Mouse (Mus musculus): ENCODE data around the gene Myh11.

The Myh11 gene

DNA sequence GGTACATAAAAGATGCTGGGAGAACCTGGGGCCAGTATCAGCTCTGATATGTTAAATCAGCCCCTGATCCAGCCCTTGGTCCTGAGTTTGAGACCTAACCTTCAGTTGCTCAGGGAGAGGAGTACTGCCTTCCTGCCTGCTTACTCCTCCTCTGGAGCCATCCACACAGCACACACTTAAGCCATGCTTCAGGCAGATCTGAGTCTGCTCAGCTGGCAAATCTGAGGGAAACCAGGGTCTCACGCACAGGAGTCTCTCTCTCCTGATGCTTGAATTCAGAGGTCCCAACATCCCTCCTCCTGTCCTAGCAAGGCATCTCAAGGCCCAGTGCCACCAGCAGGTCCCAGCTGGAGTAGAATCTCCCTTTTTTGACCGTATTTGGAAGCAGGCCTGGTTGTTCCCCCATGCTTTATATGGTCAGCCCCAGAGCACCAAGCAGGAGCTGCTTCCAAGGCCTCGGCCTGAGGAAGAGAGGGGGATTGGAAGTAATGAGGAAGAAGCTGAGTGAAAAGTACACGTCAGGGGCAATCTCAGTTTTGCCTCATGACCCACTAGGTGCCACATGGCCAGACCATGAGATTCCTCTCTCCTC lies 18.7 kb downstream of the Myh11 start:
- DNase-seq (ENCODE audit: low spot score in 2 of 2): no peak

DNA sequence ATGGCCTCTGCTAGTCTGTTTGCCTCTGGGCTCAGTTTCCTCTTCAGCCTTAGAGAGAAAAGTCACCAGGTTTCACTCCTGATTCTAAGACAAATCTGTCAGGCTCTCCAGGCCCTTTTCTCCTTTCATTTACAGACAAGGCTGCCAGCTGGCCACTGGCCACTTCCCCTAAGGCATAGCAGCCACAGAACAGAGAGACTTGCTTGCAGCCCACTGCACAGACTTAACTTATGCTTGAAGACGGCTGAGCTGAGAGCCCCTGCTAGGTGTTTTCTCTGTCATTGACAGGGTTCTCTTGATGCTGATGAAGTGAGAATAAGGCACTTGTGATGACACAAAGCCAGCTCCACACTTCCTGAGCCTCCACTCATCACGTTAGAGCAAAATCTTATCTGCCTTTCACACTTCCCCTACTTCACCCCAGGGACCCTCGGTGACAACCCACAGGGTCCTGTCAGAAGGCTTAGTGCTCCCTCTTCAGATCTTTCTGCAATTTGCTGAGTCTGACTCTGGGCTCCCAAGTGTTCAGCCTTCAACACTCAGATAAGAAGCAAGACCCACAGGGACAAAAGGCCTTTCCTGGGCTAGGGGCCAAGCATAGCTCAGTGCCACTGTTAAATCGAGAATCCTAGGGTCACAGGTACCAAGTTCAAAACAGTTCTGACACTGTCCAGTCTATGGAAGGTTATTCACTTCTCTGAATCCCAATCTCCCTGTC lies 25.8 kb downstream of the Myh11 start:
- no peak for DNase-seq (ENCODE audit: low spot score in 2 of 2)

GRCm38 (mm10) chr16:14264504-14264903 lies 26.7 kb downstream of the Myh11 start:
- DNase-seq (ENCODE audit: low spot score in 2 of 2): no peak

- no peak for DNase-seq (ENCODE audit: low spot score in 2 of 2)
Measured at GRCm38 (mm10) chr16:14263241-14263640, 27.9 kb downstream of the Myh11 start.

DNA sequence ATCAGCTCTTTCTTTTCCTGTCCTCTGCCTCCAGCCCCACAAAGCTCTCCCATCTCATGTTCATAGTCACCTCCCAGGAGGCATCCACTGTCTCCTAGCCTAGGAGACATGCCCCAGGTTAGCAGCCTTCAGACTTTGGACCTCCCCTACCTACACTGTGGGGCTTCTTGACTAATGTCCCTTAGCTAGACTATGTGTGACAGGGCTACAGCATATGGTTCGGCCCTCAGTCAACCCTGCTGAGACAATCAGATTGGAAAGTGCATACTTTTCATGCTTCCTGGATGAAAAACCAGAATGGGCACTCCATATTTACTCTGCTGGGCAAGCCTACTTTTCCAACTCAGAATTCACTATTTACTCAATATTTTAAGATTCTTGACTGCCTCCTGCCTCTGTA lies 28.8 kb downstream of the Myh11 start:
- no peak for DNase-seq (ENCODE audit: low spot score in 2 of 2)

- no peak for DNase-seq (ENCODE audit: low spot score in 2 of 2)
Measured at GRCm38 (mm10) chr16:14258856-14259255, 32.3 kb downstream of the Myh11 start.

GRCm38 (mm10) chr16:14253586-14253985 lies 37.6 kb downstream of the Myh11 start:
- DNase-seq (ENCODE audit: low spot score in 2 of 2): peak in 1 of 2 experiments; percentile 4

DNA sequence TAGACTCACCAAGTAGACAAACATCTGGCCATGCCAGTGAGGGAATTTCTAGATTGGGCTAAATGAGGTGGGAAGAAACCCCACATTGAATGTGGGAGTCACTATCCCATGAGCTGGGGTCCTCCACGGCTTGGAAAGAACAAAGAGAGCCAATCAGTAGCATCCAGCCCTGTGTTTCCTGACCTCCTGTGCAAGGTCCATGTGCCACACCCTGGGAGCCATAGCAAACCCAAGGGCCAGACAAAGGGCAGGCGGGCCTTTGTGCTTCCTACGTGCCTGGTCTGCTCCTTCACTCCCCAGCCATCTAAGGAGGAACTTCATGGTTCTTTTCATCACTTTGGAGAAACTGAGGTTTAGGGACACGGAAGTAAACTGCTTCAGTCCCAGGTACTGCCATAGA lies 38.3 kb downstream of the Myh11 start:
- DNase-seq (ENCODE audit: low spot score in 2 of 2): no peak

DNA sequence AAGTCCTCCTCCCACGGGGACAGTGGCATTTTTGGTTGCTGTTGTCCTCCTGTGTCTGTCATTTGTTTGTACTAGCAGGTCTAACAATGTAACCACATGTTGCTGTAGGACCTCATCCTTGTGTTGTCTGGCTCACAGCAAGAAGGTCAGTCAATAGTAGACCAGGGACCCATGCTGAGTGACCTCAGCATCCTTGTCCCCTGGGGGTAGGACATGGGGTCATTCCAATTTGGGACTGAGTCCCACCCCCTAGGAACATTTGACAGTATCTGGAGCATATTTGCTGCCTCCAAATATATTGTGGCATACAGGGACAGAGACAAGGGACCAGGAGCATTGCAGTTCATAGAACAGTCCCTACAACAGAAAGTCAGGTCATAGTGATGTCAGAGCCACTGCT lies 41.3 kb downstream of the Myh11 start:
- no peak for DNase-seq (ENCODE audit: low spot score in 2 of 2)

DNA sequence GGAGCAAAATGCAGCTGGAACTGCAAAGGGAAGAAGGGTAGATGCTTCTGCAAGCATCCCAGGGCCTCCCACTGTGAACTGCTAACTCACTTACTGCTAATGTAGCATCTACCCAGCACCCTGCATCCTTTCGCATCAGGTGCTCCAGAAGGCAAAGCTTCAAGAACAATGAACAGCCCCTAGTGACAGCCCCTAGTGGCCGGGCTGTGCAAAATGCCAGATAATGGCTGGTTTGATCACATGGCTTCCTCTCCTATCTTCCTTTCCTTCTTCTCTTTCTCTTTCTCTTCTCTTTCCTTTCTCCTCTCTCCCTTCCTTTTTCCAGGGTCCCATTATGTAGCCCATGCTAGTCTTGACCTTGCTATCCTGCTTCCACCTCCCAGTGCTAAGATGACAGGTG lies 48.6 kb downstream of the Myh11 start:
- no peak for DNase-seq (ENCODE audit: low spot score in 2 of 2)

DNA sequence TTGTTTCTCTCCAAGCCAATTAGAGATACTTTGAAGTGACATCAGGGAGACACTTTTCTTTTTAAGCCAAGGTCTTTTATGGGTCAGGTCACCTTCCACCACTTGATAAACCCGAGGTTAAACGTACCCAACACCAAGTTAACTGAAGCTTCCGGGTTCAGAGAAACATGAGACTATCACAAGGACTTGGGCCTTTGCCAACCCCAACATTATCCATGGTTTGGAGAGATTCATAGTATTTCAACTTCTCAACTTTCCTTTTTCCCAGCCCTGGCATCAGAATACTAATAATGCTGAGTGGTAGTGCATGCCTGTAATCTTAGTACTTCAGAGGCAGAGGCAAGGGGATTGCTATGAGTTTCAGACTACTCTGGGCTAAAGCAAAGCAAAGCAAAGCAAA lies 49.1 kb downstream of the Myh11 start:
- no peak for DNase-seq (ENCODE audit: low spot score in 2 of 2)

DNA sequence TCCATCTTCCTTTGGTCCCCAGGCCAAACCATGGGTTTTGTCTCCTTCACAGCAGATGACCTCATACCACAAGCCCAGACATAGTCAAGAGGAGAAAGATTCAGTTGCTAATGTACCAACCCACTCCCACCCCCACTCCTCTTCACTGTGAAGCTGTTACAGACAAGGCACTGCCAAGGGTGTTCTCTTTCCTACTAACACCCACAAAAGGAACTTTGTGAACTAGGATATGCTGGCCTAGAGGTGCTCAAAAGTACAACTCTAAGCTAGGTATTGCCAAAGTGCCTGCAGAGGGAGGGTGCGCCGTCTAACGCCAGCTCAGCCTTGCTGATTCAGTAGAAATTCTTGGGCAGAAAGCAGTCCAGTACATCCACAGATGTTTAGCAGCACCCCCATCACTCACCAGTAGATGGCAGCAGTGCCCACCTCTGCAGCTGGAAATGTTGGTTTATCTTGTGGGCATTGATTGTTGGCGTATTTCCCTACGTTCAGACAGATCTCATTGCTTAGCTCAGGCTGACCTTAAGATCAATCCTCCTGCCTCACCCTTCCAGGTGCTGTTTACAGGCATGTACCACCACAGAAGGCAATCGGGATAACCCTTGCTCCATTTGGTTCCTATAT lies 54.0 kb downstream of the Myh11 start:
- DNase-seq (ENCODE audit: low spot score in 2 of 2): peak; percentile 84 to 87

- peak; percentile 47 to 51 for DNase-seq (ENCODE audit: low spot score in 2 of 2)
Measured at GRCm38 (mm10) chr16:14215156-14215555, 76.0 kb downstream of the Myh11 start.

DNA sequence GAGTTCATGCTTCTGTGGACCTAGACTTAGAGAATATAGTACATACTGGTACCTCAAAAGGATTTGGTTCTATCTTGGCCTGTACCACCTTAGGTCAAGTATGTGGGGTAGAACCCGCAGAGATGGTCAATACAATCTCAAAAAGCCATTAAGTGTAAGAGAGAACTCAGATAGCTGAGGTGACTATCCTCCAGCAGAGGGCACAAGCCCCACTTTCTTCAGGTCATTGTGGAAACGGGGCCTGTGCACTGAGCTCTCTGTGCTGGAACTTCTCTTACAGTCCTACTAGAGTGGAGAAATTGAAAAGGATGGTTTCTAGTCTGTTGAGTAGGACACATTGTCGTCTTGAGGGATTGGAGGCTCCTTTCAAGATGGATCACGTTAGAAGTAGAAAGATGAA lies 92.4 kb downstream of the Myh11 start:
- DNase-seq (ENCODE audit: low spot score in 2 of 2): no peak

DNA sequence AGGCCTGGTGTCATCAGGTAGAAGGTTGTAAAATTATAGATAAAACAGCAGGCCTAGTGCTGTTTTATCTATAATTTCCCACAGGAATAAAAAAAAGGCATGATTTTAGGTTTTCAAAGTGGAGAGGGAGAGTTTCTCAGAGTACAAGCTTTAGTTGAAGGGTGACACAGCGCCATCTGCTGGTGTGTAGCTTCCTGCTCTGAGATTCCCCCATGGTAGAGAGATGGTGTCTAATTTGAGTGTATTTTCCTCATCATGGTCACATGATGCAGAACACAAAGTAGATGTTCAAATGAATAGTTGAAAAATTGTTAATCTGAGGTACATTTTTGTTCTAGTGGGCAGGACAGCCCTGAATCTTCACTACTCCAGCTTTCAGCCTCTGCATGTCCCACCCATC lies 95.7 kb downstream of the Myh11 start:
- DNase-seq (ENCODE audit: low spot score in 2 of 2): peak; percentile 69 to 73

DNA sequence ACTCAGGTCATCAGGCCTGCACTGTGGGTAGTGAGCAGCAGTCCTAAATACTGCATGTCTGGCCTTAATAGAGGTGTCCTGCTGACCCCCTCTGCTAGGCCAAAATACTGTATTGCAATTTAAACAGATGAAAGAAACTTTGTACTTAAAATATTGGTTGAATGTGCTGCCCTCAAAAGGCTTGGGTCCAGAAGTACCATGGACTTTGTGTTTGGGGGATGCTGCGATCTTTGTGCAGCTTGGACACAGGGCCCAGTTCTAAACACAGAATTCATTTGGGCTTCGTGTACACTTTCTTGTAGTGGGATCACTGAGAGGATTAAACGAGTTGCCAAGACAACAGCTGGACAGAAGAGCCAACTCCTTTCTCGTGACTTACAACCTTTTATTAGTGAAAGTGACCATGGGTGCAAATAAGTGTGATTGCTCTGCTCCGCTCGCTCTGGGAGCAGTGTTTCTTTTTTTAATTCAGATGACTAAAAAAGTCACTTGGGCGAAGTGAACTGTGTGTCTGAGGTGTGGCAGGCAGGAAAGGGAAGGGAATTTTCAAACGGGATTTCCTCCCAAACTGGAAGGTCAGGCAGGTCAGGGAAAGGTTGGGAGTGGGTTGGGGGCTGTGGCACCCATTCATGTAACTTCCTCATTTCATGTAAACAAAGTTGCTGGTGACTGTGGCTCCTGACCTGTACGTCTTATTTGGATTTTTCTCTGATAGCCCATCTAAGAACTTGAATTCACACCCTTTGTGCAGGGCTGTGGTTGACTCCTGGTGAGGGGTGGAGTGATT lies 96.8 kb downstream of the Myh11 start:
- no peak for DNase-seq (ENCODE audit: low spot score in 2 of 2)

DNA sequence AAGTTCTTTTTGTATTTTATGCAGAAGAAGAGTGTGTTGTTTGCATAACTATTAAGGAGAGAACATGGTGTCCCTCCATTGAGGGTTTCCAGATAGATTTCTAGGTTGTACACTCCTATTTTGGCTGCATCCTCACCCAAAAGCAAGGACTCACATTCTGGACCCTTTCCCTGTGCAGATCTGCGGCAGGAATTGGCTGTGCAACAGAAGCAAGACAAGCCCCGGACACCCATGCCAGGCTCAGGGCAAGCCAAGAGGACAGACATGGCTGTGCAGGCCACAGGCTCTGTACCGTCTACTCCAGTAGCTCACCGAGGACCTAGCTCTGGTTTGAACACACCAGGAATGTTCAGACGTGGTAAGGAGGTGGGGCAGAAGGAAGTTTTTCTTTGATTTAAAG lies 105.7 kb downstream of the Myh11 start:
- no peak for DNase-seq (ENCODE audit: low spot score in 2 of 2)

GRCm38 (mm10) chr16:14183856-14184255 lies 107.3 kb downstream of the Myh11 start:
- no peak for DNase-seq (ENCODE audit: low spot score in 2 of 2)

GRCm38 (mm10) chr16:14182360-14182759 lies 108.8 kb downstream of the Myh11 start:
- no peak for DNase-seq (ENCODE audit: low spot score in 2 of 2)

DNA sequence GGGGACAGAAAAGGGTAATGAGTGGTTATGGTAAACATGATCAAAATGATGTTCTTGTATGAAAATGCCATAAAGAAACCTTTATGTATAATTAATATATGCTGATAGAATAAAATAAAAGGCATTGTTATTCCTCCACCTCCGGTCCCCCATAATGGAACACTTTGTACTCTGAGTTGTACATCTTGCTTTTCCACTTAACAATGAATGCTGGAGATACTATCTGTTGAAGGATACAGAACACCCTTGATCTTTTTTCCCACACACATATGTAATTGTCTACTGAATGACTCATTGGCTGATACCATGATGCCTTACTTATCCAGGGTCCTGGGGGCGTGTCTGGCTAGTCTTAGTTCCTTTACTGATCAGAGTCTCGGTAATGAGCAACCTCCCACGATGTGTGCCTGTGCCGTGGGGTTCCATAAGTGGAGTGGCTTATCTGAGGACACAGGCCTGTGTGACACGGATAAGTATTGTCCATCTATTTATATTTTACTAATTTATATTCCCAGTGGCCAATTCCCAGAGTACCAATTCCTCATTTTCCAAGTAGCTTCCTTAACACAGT lies 110.9 kb downstream of the Myh11 start:
- DNase-seq (ENCODE audit: low spot score in 2 of 2): no peak

DNA sequence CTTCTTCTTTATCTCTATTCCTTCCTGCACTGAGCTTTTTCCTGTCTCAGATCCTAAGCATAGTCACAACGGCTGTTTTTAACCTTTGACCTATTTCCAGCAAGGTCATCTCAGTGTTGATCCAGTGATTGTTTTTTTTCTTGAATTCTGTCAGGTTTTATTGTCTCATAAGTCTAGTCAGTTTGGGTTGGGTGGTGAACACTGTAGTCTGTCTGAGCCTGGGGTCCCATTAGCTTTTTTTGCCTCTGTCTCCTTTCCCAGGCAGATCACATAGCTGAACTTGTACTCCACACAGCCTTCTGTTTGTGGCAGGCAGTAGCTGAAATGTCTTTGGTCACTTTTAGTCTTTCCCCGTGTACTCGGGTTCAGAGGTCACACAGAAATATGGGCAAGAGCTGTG lies 113.1 kb downstream of the Myh11 start:
- no peak for DNase-seq (ENCODE audit: low spot score in 2 of 2)

DNA sequence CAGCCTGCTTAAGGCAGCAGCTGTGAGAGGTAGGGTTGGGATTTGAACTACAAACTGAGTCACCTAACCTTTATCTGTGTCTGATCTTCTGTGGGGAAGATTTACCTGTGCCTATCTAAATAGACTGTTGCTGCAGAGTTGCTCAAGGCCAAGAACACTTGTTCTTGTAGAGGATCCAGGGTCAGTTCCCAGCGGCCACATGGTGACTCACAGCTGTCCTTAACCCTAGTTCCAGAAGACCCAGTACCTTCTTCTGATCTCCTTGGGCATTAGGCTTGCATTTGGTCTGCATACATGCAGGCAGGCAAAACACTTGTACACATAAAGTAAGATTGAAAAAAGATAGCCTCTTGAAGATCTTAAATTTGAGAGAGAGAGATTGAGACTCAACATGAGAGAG lies 121.5 kb downstream of the Myh11 start:
- no peak for DNase-seq (ENCODE audit: low spot score in 2 of 2)
